Comparison of ENCODE assay signal across 11 mouse cellular contexts in the genomic region with DNA sequence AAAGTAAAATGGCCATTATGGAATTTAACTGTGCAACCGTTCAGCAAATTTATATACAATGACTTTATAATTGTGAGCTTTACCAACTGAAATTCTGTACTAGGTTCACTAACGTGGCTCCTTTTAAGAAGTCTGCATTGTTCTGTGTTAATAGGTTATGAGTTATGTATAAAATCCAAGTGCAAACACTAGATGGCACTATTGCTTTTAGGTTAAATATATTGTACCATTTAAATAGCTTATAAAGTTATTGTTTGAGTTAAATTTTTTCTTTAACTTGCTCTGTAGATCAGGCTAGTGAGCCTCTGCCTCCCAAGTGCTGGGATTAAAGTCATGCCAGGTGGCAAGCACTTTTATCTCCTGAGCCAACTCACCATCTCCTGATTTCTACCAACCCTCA. TPM values are rescaled to one million over a fixed set of nuclear protein-coding genes. Genes with fewer than 3 reads are reported as not detected.
DNase-seq lines count a peak whose midpoint lies in the region; ATAC-seq and TF ChIP-seq lines count a peak whose summit lies in the region.
"Had no signal": no experiment of that assay in that cellular context is flagged by ENCODE, and none has a peak within 500 bp of the region (broad histone marks: within the 10 kb centered on the region; RNA-seq: fewer than 3 reads in every experiment).

No protein-coding gene starts in this region.

- ATAC-seq in megakaryocyte-erythroid progenitor cell, adult 5-6 weeks (replicated peaks; ENCODE audit: low FRiP score, low TSS enrichment, poor library complexity, severe bottlenecking) = peak; percentile 48; the same call in 1 of the 2 replicates
- ATAC-seq in midbrain, embryonic 13.5 days = no peak
- ATAC-seq: intestine, embryonic 15.5 days had no signal

- no peak overlapping the region for H3K4me2 ChIP-seq in midbrain, embryonic 13.5 days (replicated peaks)
- H3K4me2 ChIP-seq: intestine, embryonic 15.5 days; limb, embryonic 15.5 days had no signal

- no peaks in the 10 kb centered on the region for H3K4me1 ChIP-seq in E14TG2a.4 (replicated peaks; ENCODE audit: low read depth, low read length)
- no peaks in the 10 kb centered on the region for H3K4me1 ChIP-seq in midbrain, embryonic 13.5 days (replicated peaks)
- H3K4me1 ChIP-seq: intestine, embryonic 15.5 days; limb, embryonic 15.5 days had no signal

- H3K27me3 ChIP-seq in E14TG2a.4 (ENCODE audit: insufficient read depth, low read length) = no peaks in the 10 kb centered on the region
- no peaks in the 10 kb centered on the region for H3K27me3 ChIP-seq in midbrain, embryonic 13.5 days
- H3K27me3 ChIP-seq: intestine, embryonic 15.5 days; limb, embryonic 15.5 days had no signal

- H3K36me3 ChIP-seq in E14TG2a.4 (ENCODE audit: insufficient read depth, low read length) = peaks cover 95% of the 10 kb centered on the region
- H3K36me3 ChIP-seq in midbrain, embryonic 13.5 days = peaks cover 31% of the 10 kb centered on the region
- H3K36me3 ChIP-seq: intestine, embryonic 15.5 days had no signal

- 55% methylated on average over 2 of the region's 2 CpGs for WGBS in midbrain, embryonic 13.5 days

- no peak overlapping the region for H3K27ac ChIP-seq in midbrain, embryonic 13.5 days
- H3K27ac ChIP-seq: intestine, embryonic 15.5 days; limb, embryonic 15.5 days had no signal

- H3K4me3 ChIP-seq in E14TG2a.4 (replicated peaks; ENCODE audit: low read length) = no peak overlapping the region
- H3K4me3 ChIP-seq in midbrain, embryonic 13.5 days (replicated peaks) = no peak overlapping the region
- H3K4me3 ChIP-seq: erythroblast, embryonic 14.5 days; intestine, embryonic 15.5 days; limb, embryonic 15.5 days had no signal

- peak; percentile 24 for TF ChIP-seq CTCF in E14TG2a.4 (conservative IDR thresholded peaks at IDR 0.05; ENCODE audit: low read length)

- H3K9me3 ChIP-seq in E14TG2a.4 (ENCODE audit: low read length) = no peaks in the 10 kb centered on the region
- H3K9me3 ChIP-seq in midbrain, embryonic 13.5 days = no peaks in the 10 kb centered on the region
- H3K9me3 ChIP-seq: intestine, embryonic 15.5 days; limb, embryonic 15.5 days had no signal

- DNase-seq in layer of hippocampus, adult 9-10 months (ENCODE audit: low spot score) = peak; percentile 71
- no peak for DNase-seq in layer of hippocampus, postnatal 10 days (ENCODE audit: low spot score in 2 of 2)
- peak; percentile 56 for DNase-seq in brain, embryonic 18.5 days (ENCODE audit: low read depth, low spot score)
- no peak for DNase-seq in ovary, postnatal 10 days (ENCODE audit: low spot score)
- DNase-seq: adrenal gland, adult 8-10 months had no signal

- no peak overlapping the region for H3K9ac ChIP-seq in midbrain, embryonic 13.5 days (replicated peaks)
- H3K9ac ChIP-seq: intestine, embryonic 15.5 days; limb, embryonic 15.5 days had no signal

RNA-seq across cellular contexts. Expression of a gene that starts 28.7 kb away (rescaled TPM):
- total RNA-seq in layer of hippocampus, postnatal 10 days (2021) = under 1 TPM in 1 of 2 experiments, not detected in 1; 0.22 TPM
- total RNA-seq in megakaryocyte-erythroid progenitor cell, adult 5-6 weeks (2014; fragmentation: Nextera tagmentation) = not detected in 2 replicates
- total RNA-seq in megakaryocyte-erythroid progenitor cell, adult 5-6 weeks (2017) = not detected in 2 replicates
- polyA plus RNA-seq in midbrain, embryonic 13.5 days (2015; fragmentation: Nextera tagmentation; extraction: Ambion mirVana) = 0.09 and 0.26 TPM in 2 replicates
- total RNA-seq: adrenal gland, adult 8-10 months had no signal
- polyA plus RNA-seq: erythroblast, embryonic 14.5 days; limb, embryonic 15.5 days had no signal

Comparison
In these comparisons a context has a peak if more than half of its experiments do, and no peak if none do; other contexts are left out.
1. DNase-seq: peak in layer of hippocampus, adult 9-10 months (single experiment) and brain, embryonic 18.5 days (single experiment); none in layer of hippocampus, postnatal 10 days (0 of 2) and ovary, postnatal 10 days (single experiment).